Mouse (Mus musculus) myocyte (in vitro differentiated cells): Measurements from ENCODE around the gene 0610010K14Rik.

ENCODE experiments used
- CEBPB ChIP-seq: IDR thresholded peaks from 2 replicates; pipeline ENCODE4 v1.6.1; 2011; ENCODE audit warnings: mild to moderate bottlenecking, moderate library complexity; ENCODE audit not compliant: poor library complexity, insufficient read depth, severe bottlenecking
- E2F4 ChIP-seq: IDR thresholded peaks from one replicate; pipeline ENCODE4 v1.6.1; 2011; ENCODE audit warnings: mild to moderate bottlenecking, control low read depth, moderate library complexity; ENCODE audit not compliant: insufficient read depth
- MAX ChIP-seq: IDR thresholded peaks from one replicate; pipeline ENCODE4 v1.6.1; 2011; ENCODE audit warnings: low read depth, mild to moderate bottlenecking, control low read depth
- MYOG ChIP-seq, 3 experiments: IDR thresholded peaks; one replicate each; pipeline ENCODE4 v1.6.1; 2011; ENCODE audit warnings: control low read depth in 2 of 3, low read depth in 2 of 3, mild to moderate bottlenecking in 2 of 3; ENCODE audit not compliant: insufficient read length in 2 of 3, control insufficient read depth in 1 of 3, insufficient read depth in 1 of 3
- POLR2A ChIP-seq: IDR thresholded peaks from one replicate; pipeline ENCODE4 v1.6.1; 2011; ENCODE audit warnings: low read depth, mild to moderate bottlenecking, control low read depth, moderate library complexity; ENCODE audit not compliant: insufficient read length
- POLR2AphosphoS2 ChIP-seq: IDR thresholded peaks from one replicate; pipeline ENCODE4 v1.6.1; 2011; ENCODE audit warnings: low read depth, control low read depth; ENCODE audit not compliant: insufficient read length
- SRF ChIP-seq: IDR thresholded peaks from one replicate; pipeline ENCODE4 v1.6.1; 2011; ENCODE audit warnings: low read depth; ENCODE audit not compliant: control insufficient read depth, insufficient read length
- USF1 ChIP-seq: IDR thresholded peaks from one replicate; pipeline ENCODE4 v1.6.1; 2011; ENCODE audit warnings: low read depth, mild to moderate bottlenecking, control low read depth, moderate library complexity

GRCm38 (mm10) chr11:70193354-70194285, 44.1 kb downstream of the 0610010K14Rik start:
- TF ChIP-seq E2F4, result no peak
- TF ChIP-seq MAX, result no peak
- TF ChIP-seq POLR2AphosphoS2, result no peak
- no peak for TF ChIP-seq POLR2A
- no peak for TF ChIP-seq MYOG (IDR thresholded peaks at IDR 0.05; ENCODE audit: control insufficient read depth in 1 of 3, insufficient read depth in 1 of 3, insufficient read length in 2 of 3, low read depth in 2 of 3)
- TF ChIP-seq USF1, result no peak
- TF ChIP-seq SRF, result no peak
- 0 out of 2 replicates have a peak, but pooled peaks have one; percentile 6 for TF ChIP-seq CEBPB
